Mouse (Mus musculus) embryonic facial prominence, embryonic 14.5 days (tissue): Measurements from ENCODE around the gene Iqca. TPM values are rescaled to one million over a fixed set of nuclear protein-coding genes. Genes with fewer than 3 reads are reported as not detected.

Experiments used
- ATAC-seq: fragments of 200-750 bp; cut with Nextera tagmentation; 2 replicates; pipeline ENCODE4 v1.8.0; 2017; ENCODE audit warnings: low read depth, moderate number of reproducible peaks, moderate TSS enrichment
- DNase-seq: peaks from one replicate; pipeline ENCODE4 v3.0.0-alpha.2; 2015; ENCODE audit warnings: low spot score
- H3K27ac ChIP-seq: fragments of 300-500 bp; sonication (generic); replicated peaks from 2 replicates; pipeline ENCODE4 v1.5.1; 2014; ENCODE audit warnings: low read depth, mild to moderate bottlenecking, low read length, moderate library complexity
- H3K27me3 ChIP-seq: fragments of 300-500 bp; sonication (generic); replicated peaks from 2 replicates; pipeline ENCODE4 v1.6.1; 2014; ENCODE audit warnings: low read length; ENCODE audit not compliant: control insufficient read depth, insufficient read depth
- H3K36me3 ChIP-seq: fragments of 300-500 bp; sonication (generic); 2 replicates; pipeline ENCODE4 v1.6.1; 2014; ENCODE audit warnings: low read length, mixed read lengths; ENCODE audit not compliant: control insufficient read depth, insufficient read depth
- H3K4me1 ChIP-seq: fragments of 300-500 bp; sonication (generic); 2 replicates; pipeline ENCODE4 v1.6.1; 2014; ENCODE audit warnings: antibody characterized with exemption, low read length; ENCODE audit not compliant: control insufficient read depth, insufficient read depth
- H3K4me2 ChIP-seq: fragments of 300-500 bp; sonication (generic); 2 replicates; pipeline ENCODE4 v1.6.1; 2014; ENCODE audit warnings: low read depth, mild to moderate bottlenecking, low read length, moderate library complexity, mixed read lengths
- H3K4me3 ChIP-seq: fragments of 300-500 bp; sonication (generic); 2 replicates; pipeline ENCODE4 v1.5.1; 2014; ENCODE audit warnings: low read depth, mild to moderate bottlenecking, low read length
- H3K9ac ChIP-seq: fragments of 300-500 bp; sonication (generic); 2 replicates; pipeline ENCODE4 v1.6.1; 2014; ENCODE audit warnings: low read depth, mild to moderate bottlenecking, low read length, moderate library complexity, mixed read lengths
- H3K9me3 ChIP-seq: fragments of 300-500 bp; sonication (generic); 2 replicates; pipeline ENCODE4 v1.6.1; 2016; ENCODE audit warnings: low read length; ENCODE audit not compliant: control insufficient read depth
- WGBS: fragments of 180-500 bp; shearing (Covaris S2); extraction: QIAGEN DNeasy Blood & Tissue Kit; methylation state at CpG from one replicate; pipeline ENCODE4 v1.1.7; 2014; 5-methylcytosine and 5-hydroxymethylcytosine counted together
- polyA plus RNA-seq: library from polyadenylated mRNA; unstranded; fragments of >200 nt; fragmentation: Nextera tagmentation; extraction: Ambion mirVana; gene quantifications from 2 replicates; pipeline ENCODE4 v1.2.1, GENCODE M21; 2014

Gene Iqca
- 0.73 and 1.8 TPM in 2 replicates for polyA plus RNA-seq

DNA sequence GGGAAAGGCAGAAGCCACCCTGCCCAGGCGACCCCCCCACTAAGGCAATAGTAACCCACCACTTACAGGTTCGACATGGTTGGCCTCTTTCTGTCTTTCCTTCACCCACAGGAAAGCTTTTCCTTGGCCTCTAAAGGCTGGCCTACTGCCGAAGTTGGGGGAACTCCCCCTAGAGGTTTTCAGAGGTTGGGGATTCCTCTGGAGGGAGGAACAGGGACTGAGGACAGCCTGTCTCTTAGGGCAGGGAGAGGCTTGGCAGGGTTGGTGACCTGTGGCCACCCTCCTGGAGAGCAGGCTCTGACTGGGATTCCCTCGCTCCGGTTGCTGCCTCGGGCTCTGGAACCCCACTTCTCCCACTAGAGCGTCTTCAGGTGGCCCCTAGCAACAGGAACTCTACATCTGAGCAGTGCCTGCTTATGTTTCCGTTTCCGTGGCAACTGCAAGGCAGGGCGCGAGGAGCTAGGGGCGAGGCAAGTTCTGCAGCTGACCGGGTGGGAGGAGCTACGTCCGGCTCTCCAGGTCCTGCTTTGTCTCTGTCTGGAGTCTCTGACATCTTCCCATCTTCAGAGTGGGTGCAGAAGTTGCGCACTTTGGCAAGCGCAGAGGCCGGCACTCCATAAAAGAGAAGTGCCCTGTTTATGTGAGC is at the start of gene Iqca:
TSS of gene Iqca (minus strand) at position 303 of the 646 bp plus-strand sequence.
- H3K9ac ChIP-seq: peak within 1 kb of the TSS; percentile 16

DNA sequence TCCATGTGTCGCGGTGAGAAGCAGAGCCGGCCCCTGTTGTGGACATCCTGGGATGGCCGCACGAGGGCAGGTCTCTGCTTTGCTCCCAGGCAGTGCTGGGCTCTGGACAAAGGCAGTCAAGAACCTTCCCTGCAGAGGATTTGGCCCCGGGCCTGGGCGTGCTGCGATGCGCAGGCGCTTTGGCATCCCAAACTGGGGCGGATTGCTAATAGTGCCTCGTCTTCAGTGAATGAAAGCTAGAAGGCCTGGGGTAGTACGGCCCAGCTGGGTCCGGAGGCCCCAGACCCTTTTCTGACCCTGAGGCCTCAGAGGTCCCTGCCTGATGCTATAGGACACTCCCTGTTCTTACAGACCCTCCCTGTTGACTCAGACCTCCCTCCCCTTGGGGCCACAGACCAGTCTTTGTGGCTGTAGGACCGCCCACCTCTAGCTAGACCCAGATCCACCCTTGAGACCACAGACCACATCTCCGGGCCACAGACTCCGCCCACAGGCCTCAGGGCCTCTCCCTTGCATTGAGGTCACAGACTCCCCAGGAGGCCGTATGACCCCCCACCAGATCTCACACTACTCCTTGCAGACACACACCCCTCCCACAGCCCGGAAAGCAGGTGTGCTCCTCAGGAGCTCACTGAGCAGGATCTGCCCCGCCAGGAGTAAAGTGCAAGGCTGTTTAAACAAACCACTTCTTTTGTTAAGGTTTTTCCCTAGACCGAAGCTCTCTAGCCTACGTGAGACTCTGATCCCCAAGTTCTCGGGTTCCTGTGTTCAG is 49.2 kb upstream of the Iqca start:
- Histone ChIP-seq H3K4me2 (peak overlapping the region; percentile 62), H3K4me3 (0 out of 2 replicates have a peak overlapping the region, but pooled peaks have one; percentile 62), H3K27me3 (no peaks in the 10 kb centered on the region), H3K9ac (peak overlapping the region; percentile 39; the same call in 1 of the 2 replicates), H3K4me1 (peaks cover 33% of the 10 kb centered on the region), H3K27ac (peak overlapping the region; percentile 45; the same call in 1 of the 2 replicates), H3K36me3 (no peaks in the 10 kb centered on the region), H3K9me3 (no peaks in the 10 kb centered on the region)
- ATAC-seq: peak; percentile 26
- peak; percentile 74 for DNase-seq
- WGBS: 15% methylated on average over 23 of the region's 23 CpGs

More for the DNA sequence above, at the start of gene Iqca:
- no peaks in the 10 kb centered on the region for H3K9me3 ChIP-seq
- ATAC-seq (peak; percentile 97), DNase-seq (peak; percentile 96)
- H3K4me2 ChIP-seq: peak within 1 kb of the TSS; percentile 42
- peak within 1 kb of the TSS; percentile 14 for H3K4me3 ChIP-seq
- H3K27ac ChIP-seq: peak within 1 kb of the TSS; percentile 76
- peaks cover 19% of the 10 kb centered on the region for H3K4me1 ChIP-seq
- no peaks in the 10 kb centered on the region for H3K36me3 ChIP-seq
- WGBS: 4% methylated on average over 17 of the region's 18 CpGs
- H3K27me3 ChIP-seq: no peaks in the 10 kb centered on the region

DNA sequence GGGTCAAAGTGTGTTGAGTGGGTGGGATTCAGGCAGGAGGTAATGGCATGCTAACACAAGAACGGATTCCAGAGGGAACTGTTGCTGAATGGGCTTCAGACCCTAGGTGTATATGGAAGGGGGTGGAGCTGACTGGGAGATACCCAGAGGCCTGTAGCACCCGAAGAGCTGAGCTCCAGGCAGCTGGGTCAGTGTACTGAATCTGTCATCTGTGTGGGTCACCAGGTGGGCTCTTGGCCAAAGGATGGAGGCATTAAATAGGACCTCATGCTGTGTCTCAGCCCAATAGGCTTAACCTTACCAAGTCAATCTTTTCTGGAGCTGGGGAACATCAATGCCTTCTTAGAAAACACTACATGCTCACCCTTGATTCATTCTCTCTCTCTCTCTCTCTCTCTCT is 48.5 kb upstream of the Iqca start:
- Histone ChIP-seq H3K4me2 (no peak overlapping the region), H3K36me3 (no peaks in the 10 kb centered on the region), H3K4me3 (no peak overlapping the region), H3K9ac (no peak overlapping the region), H3K4me1 (peaks cover 26% of the 10 kb centered on the region), H3K27me3 (no peaks in the 10 kb centered on the region), H3K27ac (no peak overlapping the region), H3K9me3 (no peaks in the 10 kb centered on the region)
- DNase-seq (no peak), ATAC-seq (no peak)
- WGBS: 69% methylated on average over 2 of the region's 2 CpGs

DNA sequence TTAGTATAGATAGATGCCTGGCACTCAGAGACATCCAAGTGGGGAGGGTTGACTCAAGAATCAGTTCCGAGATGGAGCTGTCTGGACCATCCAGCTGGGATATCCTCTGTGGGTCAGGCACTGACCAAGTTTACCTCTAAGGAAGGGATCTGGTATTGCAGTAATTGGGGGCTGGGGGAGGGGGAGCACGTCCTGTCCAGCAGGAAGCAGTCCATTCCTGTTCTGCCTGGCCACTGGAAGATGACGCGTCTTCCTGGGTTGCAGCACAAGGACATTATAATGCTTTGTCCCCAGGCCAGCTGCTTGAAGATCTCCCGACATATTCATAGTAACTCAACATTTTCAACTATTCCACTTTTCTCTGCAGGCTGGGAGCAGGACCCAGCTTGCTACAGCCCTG is 48.0 kb upstream of the Iqca start:
- no peak overlapping the region for H3K9ac ChIP-seq
- WGBS: 83% methylated on average over 5 of the region's 5 CpGs
- DNase-seq (no peak), ATAC-seq (no peak)
- H3K9me3 ChIP-seq: no peaks in the 10 kb centered on the region
- peaks cover 23% of the 10 kb centered on the region for H3K4me1 ChIP-seq
- no peak overlapping the region for H3K4me3 ChIP-seq
- H3K27me3 ChIP-seq: no peaks in the 10 kb centered on the region
- no peaks in the 10 kb centered on the region for H3K36me3 ChIP-seq
- no peak overlapping the region for H3K27ac ChIP-seq
- H3K4me2 ChIP-seq: no peak overlapping the region

DNA sequence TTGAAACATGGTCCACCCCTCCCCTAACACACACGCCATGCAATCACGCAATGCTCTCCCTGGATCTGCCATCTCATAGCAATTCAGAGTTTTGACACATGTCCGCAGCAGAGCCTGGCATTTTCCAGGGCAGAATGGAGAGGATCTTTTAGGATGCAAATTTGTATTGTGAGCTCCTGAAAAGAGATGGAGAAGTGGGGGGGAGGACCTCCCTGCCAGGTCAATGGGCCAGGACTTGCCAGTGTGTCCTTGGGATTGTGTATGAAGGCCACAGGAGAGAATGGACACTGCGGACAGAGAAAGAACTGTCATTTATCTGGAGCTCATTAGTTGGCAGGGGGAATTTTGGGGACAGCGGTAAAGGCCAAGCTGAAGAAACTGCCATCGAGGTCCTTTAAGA is 35.8 kb upstream of the Iqca start:
- 89% methylated on average over 6 of the region's 6 CpGs for WGBS
- peaks cover 10% of the 10 kb centered on the region; the same call in 1 of the 2 replicates for H3K4me1 ChIP-seq
- H3K27ac ChIP-seq: no peak overlapping the region
- no peaks in the 10 kb centered on the region for H3K9me3 ChIP-seq
- ATAC-seq (no peak), DNase-seq (no peak)
- no peak overlapping the region for H3K4me2 ChIP-seq
- no peak overlapping the region for H3K4me3 ChIP-seq
- no peaks in the 10 kb centered on the region for H3K27me3 ChIP-seq
- H3K36me3 ChIP-seq: no peaks in the 10 kb centered on the region
- H3K9ac ChIP-seq: no peak overlapping the region

DNA sequence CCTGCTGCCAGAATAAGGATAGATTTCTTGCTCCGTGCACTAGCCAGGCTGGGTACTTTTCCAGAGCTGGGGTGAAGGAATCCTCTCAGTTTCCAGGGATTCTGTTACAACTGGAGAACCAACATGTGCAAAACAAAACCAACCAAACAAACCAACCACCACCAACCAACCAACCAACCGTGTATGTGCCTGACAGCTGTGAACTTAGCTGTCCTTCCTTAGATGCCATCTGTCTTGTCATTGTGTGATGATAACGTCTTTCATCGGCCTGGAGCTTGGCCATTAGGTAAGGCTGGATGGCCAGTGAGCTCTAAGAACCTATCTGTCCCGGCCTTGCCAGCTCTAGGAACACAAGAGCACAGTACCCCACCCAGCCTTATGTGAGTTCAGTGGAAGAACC is 33.7 kb upstream of the Iqca start:
- Histone ChIP-seq H3K36me3 (no peaks in the 10 kb centered on the region), H3K4me1 (peaks cover 13% of the 10 kb centered on the region; the same call in 1 of the 2 replicates), H3K27ac (no peak overlapping the region), H3K9me3 (no peaks in the 10 kb centered on the region), H3K9ac (no peak overlapping the region), H3K27me3 (no peaks in the 10 kb centered on the region), H3K4me3 (no peak overlapping the region), H3K4me2 (no peak overlapping the region)
- ATAC-seq (no peak), DNase-seq (no peak)
- WGBS: 93% methylated on average over 5 of the region's 5 CpGs

DNA sequence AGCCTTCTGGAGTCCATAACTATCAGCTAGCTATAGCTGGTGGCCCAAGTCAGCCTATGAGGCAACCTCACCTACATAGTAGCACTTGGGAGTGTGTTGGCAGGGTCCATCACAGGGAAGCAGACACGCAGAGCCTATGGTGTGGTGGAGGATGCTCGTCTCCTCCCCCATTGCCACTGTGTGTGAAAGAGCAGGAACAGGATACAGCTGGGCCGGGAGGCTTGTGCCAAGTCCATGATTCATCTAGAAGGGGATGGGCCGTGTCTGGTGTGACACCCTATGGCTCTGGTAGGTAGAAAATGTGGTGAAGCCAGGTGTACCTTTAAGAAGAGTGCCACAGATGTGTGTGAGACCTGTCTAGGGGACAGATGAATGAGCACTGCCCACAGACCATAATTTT is 33.0 kb upstream of the Iqca start:
- no peaks in the 10 kb centered on the region for H3K36me3 ChIP-seq
- no peak overlapping the region for H3K9ac ChIP-seq
- peaks cover 13% of the 10 kb centered on the region; the same call in 1 of the 2 replicates for H3K4me1 ChIP-seq
- no peak overlapping the region for H3K4me3 ChIP-seq
- H3K9me3 ChIP-seq: no peaks in the 10 kb centered on the region
- DNase-seq: no peak
- ATAC-seq: no peak
- H3K4me2 ChIP-seq: no peak overlapping the region
- no peaks in the 10 kb centered on the region for H3K27me3 ChIP-seq
- no peak overlapping the region for H3K27ac ChIP-seq
- WGBS: 85% methylated on average over 4 of the region's 4 CpGs

DNA sequence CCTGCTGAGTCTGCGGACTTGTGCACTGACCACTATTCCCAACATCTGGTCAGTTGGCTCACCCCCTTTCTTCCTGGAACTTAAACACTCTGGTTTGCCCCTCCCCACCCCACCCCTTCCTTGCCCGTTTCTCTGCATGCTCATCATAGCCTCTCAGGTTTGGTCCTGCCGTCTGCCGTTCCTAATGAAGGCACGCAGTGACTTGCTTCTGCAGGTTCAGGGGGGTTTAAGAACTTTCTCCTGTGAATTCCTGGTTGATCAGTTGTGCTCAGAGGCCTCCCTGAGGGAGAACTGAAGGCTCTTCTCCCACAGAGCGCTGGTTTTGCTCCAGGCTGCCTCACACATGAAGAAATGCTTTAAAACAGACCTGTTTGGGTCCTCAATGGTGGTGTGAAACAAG is 30.4 kb upstream of the Iqca start:
- no peaks in the 10 kb centered on the region for H3K27me3 ChIP-seq
- H3K36me3 ChIP-seq: no peaks in the 10 kb centered on the region
- WGBS: 43% methylated on average over 6 of the region's 6 CpGs
- H3K4me2 ChIP-seq: no peak overlapping the region
- 0 out of 2 replicates have a peak, but pooled peaks cover 3% of the 10 kb centered on the region for H3K4me1 ChIP-seq
- H3K4me3 ChIP-seq: no peak overlapping the region
- H3K9me3 ChIP-seq: no peaks in the 10 kb centered on the region
- ATAC-seq: peak; percentile 53; the same call in 1 of the 2 replicates
- peak; percentile 74 for DNase-seq
- H3K9ac ChIP-seq: no peak overlapping the region
- no peak overlapping the region for H3K27ac ChIP-seq
